Mouse (Mus musculus) spleen, embryonic (tissue): ENCODE measurements at regions not wholly inside any gene's neighbourhood (a gene's known extent, or its start where the extent isn't known, plus 50 kb on each side); places are given as distances from the start of the nearest gene placed in this dataset.

Experiments used
- CTCF ChIA-PET: fragments of 350-600 bp; sonication (Branson Sonifier 250); formaldehyde crosslinking; loops from one replicate; lab custom pipeline; 2022; lab: Charles Lee

DNA sequence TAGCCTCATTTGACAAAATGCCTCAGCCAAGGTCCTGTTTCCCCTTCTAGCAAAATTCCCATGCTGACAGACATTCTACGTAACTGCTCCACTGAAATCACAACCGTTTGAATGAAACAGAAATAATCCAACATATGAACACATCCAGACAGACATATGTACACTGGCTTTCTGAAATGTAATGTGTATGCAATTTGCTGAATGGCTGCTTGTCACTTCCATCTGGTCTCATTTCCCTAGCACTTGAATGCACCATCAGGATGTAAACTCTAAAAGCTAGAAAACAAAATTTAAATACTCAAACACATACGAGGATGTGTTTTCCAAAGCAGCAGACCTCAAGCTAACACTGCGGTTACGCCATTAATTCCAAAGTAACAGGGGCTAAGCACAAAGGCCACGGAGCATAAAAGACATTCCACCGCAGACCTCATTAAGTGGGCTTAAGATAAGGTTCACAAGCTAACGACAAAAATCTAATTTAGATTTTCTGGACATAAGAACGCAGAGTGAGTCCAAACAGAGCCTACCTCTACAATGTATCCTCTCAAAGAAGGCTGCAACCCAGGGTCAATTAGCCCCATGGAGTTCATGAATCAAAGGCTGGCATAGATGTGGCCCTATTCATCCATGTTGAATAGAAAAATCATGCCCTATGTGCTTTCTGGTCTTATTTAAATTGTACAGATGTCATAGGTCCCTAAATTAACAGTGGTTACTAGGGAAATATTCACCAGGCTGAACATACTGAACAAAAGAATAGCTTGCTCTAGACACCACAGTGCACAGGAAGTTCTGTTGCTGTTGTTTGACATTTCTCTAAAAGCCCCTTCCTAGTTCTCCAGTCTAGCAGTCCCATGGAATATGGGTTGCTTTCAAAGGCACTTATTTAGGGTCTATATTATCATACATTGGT is 630.5 kb downstream of the Nedd1 start:
- CTCF ChIA-PET = no interaction called here

DNA sequence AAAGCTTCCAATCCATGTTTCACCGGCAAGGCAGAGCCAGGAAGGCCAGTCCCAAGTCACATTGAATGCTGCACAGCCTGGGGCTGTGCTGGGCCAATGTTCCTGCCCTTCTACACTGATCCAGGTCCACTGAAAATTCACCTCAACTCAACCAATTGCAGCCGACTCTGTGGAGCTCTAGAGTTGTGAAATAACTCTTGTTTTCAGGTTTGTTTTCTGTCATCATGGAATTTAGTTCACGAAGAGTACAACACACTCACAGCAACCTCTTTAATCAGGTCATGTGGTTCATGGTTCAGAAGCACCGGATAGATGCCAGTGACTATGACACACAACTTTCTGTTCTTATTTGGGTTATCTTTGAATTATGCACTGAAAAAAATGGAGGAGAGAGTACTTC is 640.1 kb downstream of the Nedd1 start:
- CTCF ChIA-PET = no interaction called here

- CTCF ChIA-PET = no interaction called here
Observed at GRCm38 (mm10) chr10:92081199-92081598, 641.0 kb downstream of the Nedd1 start.

DNA sequence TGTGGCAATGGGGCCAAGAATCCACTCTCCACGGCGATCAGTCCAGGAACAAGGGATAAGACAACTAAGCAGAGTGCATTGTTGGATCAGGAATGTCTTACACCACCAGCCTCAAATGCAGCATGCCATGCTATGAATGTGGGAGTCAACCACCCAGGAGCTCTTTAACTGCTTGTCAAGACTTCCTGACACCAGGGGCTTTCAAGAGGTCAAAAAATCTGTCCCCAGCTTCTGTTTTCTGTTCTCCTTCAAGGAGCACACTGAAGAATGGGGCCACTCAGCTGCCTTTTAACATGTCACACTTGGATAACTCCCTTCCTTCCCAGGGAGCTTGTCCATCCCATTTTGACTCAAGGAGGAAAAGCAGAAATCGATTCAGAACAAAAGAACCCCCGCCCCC is 642.8 kb downstream of the Nedd1 start:
- CTCF ChIA-PET = no interaction called here

- CTCF ChIA-PET = no interaction called here
Observed at GRCm38 (mm10) chr10:92077291-92077690, 644.9 kb downstream of the Nedd1 start.

GRCm38 (mm10) chr10:92076754-92077153 is 645.5 kb downstream of the Nedd1 start:
- CTCF ChIA-PET = no interaction called here

- CTCF ChIA-PET = no interaction called here
Observed at GRCm38 (mm10) chr10:92075469-92075868, 646.8 kb downstream of the Nedd1 start.

DNA sequence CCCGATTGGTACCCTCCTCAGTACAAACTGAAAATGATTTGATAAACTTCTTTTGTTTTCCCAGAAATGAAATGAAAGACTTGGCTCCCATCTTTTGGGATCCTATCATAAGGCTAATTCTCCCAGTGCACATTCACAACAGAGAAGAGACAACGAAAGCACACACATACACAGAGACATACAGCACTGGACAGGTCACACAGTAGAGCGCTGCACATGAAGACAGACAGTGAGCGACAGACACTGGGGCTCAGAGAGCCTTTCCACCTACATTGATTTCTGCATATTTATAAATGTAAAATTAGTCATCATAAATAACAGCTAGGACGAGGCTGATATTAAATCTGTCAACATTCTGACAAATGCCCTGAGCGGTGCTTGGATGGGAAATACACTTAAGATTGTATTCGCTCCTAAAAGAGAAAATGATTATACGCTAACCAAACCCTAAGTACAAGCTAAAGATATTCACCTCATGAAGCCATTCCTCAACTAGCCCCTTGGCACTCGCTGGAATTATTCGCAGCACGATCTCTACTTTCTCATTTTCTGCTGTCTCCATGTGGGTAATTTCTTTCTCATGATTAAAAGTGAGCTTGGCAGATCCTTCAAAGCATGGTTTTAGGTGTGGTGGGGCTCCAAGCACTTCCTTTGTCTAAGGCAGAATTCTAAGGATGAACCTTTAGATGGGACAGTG is 647.4 kb downstream of the Nedd1 start:
- CTCF ChIA-PET = no interaction called here

- CTCF ChIA-PET = no interaction called here
Observed at GRCm38 (mm10) chr10:92073873-92074390, 648.3 kb downstream of the Nedd1 start.

DNA sequence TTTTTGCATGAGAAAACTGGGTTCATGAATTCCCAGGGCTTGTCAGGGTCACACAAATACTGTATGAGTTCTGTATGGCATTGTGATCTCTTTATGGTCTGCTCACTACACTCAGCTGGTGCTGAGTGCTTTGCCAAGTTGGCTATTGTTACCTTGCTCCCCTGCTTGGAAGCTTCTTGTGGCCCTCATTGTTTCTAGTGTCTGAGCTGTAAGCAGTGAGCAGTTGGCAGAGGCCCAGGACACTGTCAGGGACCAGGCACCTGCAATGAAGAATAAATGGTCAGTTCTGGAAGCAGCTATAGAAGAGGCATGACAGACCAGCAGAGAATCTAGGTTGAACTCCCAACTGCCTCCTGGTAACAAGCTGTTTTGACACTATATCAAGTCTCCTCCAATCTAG is 677.4 kb downstream of the Nedd1 start:
- CTCF ChIA-PET = interaction anchor here (0.6 kb wide), 1 partner anchor 19 kb away, joined by 4 read pairs; no protein-coding TSS in a partner anchor

DNA sequence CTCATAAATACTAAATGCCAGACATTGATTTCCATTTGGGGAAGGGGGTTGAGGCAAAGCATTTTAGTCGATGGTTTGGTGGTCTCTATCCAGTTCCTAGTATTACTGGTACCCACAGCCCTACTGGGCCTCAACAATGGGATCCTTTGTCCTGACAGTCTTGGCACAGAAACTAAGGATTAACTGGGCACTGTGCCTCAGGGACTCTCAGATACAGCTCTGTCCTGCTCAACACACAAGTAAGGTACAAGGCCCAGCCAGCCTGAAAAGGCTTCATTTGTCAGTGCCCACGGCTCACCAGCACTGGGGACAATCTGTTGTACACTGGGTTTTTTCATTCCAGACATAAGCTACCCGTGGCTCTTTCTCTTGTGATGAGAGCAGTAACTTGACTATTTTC is 686.0 kb downstream of the Nedd1 start:
- CTCF ChIA-PET = no interaction called here

- CTCF ChIA-PET = no interaction called here
Observed at GRCm38 (mm10) chr10:92030221-92030620, 692.0 kb downstream of the Nedd1 start.

GRCm38 (mm10) chr10:92024203-92024602 is 698.0 kb downstream of the Nedd1 start:
- CTCF ChIA-PET = no interaction called here

- CTCF ChIA-PET = no interaction called here
Observed at GRCm38 (mm10) chr10:92021036-92021435, 701.2 kb downstream of the Nedd1 start.

GRCm38 (mm10) chr10:92009551-92009950 is 712.7 kb downstream of the Nedd1 start:
- CTCF ChIA-PET = no interaction called here

- CTCF ChIA-PET = no interaction called here
Observed at GRCm38 (mm10) chr10:92007891-92008290, 714.3 kb downstream of the Nedd1 start.

DNA sequence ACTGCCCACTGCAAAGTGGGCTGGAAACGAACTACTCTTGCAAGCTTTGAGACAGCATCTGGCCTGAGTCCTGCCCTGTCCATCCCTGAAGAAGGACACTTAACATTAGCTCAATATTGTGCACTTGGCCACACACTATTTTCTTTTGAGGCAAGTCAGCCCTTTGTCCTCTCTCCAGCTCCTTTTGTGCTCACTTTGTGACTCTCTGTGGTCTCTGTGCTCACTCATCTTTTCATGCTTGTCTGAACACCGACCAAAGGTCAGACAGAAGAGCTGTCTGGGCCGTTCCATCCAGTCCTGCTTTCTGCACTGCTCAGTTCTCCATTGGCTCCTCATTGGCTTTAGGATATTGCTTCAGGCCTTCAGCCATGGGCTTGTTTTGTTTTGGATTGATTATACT is 715.8 kb downstream of the Nedd1 start:
- CTCF ChIA-PET = no interaction called here

DNA sequence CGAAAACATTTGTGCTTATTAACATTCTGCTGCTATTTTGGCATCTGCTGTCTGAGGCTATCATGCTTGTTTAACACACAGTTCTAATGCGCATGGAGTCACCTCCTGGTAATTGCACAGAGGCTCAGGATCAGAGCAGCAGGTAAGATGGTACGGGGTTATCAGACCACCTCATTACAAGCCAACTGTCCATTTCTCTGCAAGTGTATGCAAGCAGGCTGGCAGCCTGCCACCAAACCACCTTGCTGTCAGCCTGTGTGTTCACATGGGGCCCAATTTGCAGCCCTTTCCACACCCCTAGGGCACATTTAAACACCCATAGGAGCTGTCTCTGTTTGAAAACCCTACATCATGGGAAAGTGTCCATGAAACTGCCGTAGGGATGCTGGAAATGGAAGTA is 731.2 kb downstream of the Nedd1 start:
- CTCF ChIA-PET = no interaction called here

DNA sequence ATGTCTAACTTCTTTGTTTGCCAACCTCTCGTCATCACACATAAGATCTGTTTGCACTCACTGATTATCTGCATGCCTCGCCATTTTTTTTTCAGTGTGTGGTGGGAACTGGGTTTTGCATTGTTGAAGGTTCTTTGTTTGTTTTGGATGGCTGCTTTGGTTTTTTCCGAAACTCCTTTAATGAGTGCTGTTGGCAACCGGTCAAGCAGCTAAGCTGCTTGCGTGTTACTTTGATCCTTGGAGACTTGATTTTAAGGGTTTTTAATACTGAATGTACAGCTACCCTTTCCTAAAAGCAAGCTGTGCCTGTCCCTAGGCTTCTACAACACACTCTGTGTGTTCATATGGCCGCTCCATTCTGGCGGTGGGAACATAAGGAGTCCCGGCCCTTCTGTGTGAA is 733.9 kb downstream of the Nedd1 start:
- CTCF ChIA-PET = no interaction called here

DNA sequence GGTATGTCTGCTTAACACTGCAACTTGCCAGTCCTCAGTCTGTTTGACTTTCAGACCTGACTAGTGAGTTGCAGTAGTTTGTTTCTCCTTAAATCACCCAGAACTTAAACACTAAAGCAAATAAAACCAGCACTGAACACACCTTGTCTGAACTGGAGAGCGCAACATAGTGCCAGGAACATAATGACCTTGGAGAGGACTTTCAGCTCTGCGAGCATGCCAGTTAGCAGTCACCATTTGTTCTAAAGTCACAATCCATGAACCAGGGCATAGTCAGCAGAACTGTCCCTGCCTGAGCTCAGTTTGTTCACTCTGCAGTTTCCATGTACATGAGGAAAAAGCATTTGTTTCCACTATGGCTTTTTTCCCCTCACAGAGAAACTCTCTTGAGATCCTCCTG is 742.4 kb downstream of the Nedd1 start:
- CTCF ChIA-PET = no interaction called here

- CTCF ChIA-PET = no interaction called here
Observed at GRCm38 (mm10) chr10:91971951-91972350, 750.3 kb downstream of the Nedd1 start.

GRCm38 (mm10) chr10:91967570-91968310 is 754.5 kb downstream of the Nedd1 start:
- CTCF ChIA-PET = no interaction called here
